Mouse (Mus musculus) heart, postnatal 10 days (tissue): ENCODE measurements around the gene Smco3. TPM values are rescaled to one million over a fixed set of nuclear protein-coding genes. Genes with fewer than 3 reads are reported as not detected.
"Not testable (repeated sequence)": the region's sequence is repeated elsewhere in the genome, so short reads cannot be mapped to it uniquely, and the experiment has no call there.

ENCODE experiments used
- DNase-seq, 2 experiments: peaks; one replicate each; pipeline ENCODE4 v3.0.0; 2021
- intact Hi-C: fragments of 180-260 bp; cut with DNase I; formaldehyde crosslinking; loops from one replicate; pipeline ENCODE4 v1.15.1; 2025
- total RNA-seq, 2 experiments: library from RNA; stranded (reverse); gene quantifications; 2 replicates each; pipeline ENCODE4 v1.2.3; 2021

Gene Smco3
- total RNA-seq, 2 experiments from 2014 or later: 0.17 TPM

DNA sequence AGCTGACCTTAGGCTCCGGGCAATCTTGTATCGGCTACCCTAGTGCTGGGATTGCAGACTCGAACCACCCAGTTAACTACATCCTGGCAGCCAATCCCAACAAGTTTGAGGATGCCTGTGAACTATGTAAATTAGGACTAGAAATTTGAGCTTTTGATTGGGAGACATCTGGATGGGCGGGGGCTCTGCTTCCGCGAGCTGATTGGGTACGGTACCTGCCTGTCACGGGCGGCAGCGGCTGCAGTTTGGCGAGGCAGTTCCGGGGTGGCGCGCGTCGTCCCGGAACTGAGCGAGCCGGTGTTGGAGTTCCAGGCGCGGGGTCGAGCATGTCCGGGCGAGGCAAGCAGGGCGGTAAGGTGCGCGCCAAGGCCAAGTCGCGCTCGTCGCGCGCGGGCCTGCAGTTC is 27.2 kb downstream of the Smco3 start, which contains the start of gene H2afj:
Gene H2afj, plus strand, starts transcription at position 231 of the 404 bp plus-strand sequence.
- intact Hi-C loops: no loop called here
- DNase-seq: peak; percentile 99

DNA sequence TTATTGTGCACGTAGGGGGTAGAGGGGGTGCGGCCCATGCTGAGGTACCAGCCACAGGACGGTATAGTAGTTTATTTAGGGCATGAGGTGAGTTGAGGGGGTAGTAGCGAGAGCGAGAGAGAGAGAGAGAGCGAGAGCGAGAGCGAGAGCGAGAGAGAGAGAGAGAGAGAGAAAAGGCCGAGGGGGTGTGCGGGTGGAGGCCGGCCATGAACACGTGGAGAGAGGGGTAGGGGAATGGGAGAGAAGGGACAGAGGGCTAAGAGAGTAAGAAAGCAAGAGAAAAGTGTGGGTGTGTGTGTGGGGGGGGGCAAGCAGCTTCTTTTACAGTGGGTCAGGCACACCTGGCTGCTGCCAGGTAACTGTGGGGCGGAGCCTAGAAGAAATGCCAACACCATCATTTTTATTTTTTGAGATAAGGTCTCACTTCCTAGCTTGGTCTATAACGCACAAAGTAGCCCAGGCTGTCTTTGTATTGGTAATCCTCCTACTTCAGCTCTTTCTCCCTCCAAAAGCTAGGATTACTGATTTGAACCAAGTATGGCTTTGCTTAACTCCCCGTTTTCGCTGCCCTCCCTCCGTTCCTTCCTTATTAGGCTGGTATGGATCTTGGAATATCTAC is 27.7 kb downstream of the Smco3 start:
- intact Hi-C loops: no loop called here
- no peak for DNase-seq

- no peak for DNase-seq
- intact Hi-C loops: no loop called here
Measured at GRCm38 (mm10) chr6:136806819-136807218, 28.4 kb downstream of the Smco3 start.

- DNase-seq: no peak
- intact Hi-C loops: loop anchor here (2.0 kb wide), 1 partner anchor 51 kb away; the partner anchor contains the start of gene Art4
Measured at GRCm38 (mm10) chr6:136805409-136805775, 29.9 kb downstream of the Smco3 start.

- intact Hi-C loops: loop anchor here (1.0 to 2.0 kb wide), 2 partner anchors 22 to 52 kb away; partner anchors contain the start of genes Art4 and BC049715
- no peak for DNase-seq
Measured at GRCm38 (mm10) chr6:136804705-136805408, 30.4 kb downstream of the Smco3 start.

DNA sequence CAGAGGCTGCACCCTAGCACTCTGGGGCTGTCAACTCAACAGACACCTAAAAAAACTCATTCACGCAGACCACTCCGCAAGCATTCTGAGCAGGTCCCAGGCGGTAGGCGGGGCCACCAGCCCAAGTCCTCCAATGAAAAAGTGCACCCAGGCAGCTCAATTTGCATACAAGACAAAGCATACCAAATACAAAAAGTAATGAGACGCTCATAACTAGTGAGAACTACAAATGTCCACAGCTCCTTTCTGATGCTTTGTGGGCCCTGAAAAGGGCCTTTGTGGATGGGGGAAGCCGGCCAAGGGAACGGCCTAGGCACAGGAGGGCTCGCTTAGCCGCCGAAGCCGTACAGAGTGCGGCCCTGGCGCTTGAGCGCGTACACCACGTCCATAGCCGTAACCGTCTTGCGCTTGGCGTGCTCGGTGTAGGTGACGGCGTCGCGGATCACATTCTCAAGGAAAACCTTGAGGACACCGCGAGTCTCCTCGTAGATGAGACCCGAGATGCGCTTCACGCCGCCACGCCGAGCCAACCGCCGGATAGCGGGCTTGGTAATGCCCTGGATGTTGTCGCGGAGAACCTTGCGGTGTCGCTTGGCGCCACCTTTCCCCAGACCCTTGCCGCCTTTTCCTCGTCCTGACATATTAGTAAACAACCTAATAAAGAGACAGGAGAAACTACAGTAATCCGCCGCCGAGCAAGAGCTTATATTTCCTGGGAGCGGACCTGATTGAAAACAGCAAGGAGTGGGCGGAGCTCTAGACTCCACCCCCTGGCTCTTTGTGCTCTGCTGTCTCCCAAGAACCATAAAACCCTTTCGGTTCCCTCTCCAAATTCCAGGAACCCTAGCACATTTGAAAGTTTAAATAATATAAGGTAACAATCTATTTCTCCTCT is 31.3 kb downstream of the Smco3 start, which contains the start of gene Hist4h4:
Gene Hist4h4, minus strand, starts transcription at position 677 of the 895 bp plus-strand sequence.
- intact Hi-C loops: loop anchor here (1.0 to 2.0 kb wide), 2 partner anchors 23 to 53 kb away; partner anchors contain the start of genes Art4 and BC049715
- DNase-seq: peak; percentile 98 to 99

DNA sequence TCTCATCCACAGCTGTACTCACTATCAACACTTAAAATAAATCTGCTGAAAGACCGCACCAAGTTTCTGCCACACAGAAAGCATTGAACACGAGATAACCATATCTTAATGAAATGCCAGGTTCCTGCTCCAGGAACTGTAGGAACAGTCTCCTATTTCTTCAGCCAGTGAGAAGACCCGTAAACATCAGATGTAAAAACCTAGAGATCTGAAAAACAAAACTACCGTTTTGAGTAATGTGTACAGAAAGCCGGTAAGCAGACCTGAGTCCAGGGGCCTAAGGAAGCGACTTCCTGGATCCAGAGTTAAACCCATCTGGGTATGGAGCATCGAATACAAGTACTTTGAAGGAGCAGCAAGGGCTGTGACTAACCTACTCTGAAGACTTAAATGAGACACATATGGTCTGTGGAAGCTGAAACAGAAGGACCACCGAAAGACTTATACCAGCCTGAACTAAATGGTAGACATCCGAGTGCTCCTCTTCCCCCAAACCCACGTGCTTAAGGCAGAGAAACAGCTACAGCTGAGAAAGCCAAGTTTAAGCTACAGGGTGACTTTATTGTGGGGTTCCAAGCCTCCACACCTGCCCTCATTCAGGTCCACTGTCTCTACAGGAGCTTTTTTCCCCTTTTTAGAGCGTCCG is 32.0 kb downstream of the Smco3 start:
- intact Hi-C loops: no loop called here
- DNase-seq: no peak

DNA sequence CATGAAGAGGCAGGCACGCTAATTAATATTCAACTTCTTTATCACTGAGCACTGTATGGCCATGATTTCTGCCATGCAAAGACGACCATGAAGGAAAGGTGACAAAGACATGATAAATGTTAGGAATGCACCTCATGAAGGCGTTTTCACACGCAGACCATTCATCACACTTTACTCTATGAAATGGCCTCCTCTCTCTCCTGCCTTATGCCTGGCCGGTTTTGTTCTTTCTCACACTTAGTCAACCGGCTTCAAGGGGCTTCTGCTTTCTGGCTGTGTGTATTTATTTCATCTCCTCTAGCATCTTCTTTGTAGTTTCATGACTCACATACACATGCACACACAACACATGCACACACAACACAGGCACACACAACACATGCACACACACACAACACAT is 34.0 kb downstream of the Smco3 start:
- no peak for DNase-seq

GRCm38 (mm10) chr6:136800710-136801109 is 34.5 kb downstream of the Smco3 start:
- intact Hi-C loops: no loop called here
- no peak for DNase-seq

More for the DNA sequence above, 34.0 kb downstream of the Smco3 start:
- intact Hi-C loops: no loop called here

DNA sequence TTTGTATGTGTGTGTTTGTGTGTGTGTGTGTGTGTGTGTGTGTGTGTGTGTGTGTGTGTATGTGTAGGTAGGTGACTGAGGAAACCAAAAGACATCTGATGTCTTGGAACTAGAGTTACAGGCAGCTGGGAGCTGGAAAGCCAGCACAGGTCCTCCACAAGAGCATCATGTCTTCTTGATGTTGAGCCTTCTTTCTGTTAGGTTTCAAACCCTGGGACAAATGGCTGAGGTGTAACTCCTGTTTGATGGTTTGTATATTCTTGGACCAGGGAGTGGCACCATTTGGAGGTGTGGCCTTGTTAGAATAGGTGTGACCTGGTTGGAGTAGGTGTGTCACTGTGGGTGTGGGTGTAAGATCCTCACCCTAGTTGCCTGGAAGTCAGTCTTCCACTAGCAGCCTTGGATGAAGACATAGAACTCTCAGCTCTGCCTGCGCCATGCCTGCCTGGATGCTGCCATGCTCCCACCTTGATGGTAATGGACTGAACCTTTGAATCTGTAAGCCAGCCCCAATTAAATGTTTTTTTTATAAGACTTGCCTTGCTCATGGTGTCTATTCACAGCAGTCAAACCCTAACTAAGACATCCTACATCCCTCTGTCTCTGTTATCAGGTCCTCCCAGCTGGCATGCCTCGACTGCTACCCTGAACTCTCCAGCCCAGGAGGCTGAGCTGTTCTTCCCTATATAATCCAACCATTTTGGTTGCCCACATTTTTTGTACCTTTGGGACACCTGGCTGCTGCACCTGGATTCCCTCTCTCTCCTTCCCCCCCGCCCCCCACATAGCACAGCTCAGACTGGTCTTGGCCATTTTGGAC is 37.2 kb downstream of the Smco3 start:
- intact Hi-C loops, DNase-seq: not testable (repeated sequence)

DNA sequence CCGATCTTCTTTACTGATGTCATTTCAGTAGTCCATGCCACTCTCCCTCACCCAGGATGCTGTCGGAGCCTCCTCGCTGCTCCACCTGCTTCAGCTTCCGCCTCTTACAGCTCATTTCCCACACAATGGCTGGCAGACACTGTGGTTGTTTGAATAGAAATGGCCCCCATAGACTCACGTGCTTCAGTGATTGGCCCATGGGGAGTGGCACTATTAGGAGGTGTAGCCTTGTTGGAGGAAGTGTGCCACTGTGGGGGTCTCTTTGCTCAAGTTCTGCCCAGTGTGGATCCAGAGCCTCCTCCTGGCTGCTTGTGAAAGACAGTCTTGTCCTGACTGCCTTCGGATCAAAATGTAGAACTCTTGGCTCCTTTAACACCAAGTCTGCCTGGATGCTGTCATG is 39.4 kb downstream of the Smco3 start:
- no peak for DNase-seq
- intact Hi-C loops: no loop called here

DNA sequence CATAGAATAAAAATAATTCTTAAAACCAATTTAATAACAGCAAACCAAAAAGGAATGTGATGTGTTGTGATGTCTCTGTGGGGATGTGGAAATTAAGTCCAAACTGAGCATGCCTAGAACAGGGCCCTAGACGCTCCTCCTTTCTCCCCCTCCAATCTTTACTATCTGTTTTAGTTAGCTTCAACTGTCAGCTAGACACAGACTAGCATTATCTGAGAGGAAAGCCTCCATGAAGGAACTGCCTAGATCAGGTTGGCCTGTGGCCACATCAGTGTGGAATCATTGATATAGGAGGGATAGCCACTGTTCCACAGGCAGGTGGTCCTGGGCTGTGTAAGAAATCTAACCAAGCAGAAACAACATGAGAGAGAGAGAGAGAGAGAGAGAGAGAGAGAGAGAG is 40.1 kb downstream of the Smco3 start:
- intact Hi-C loops: no loop called here
- no peak for DNase-seq

DNA sequence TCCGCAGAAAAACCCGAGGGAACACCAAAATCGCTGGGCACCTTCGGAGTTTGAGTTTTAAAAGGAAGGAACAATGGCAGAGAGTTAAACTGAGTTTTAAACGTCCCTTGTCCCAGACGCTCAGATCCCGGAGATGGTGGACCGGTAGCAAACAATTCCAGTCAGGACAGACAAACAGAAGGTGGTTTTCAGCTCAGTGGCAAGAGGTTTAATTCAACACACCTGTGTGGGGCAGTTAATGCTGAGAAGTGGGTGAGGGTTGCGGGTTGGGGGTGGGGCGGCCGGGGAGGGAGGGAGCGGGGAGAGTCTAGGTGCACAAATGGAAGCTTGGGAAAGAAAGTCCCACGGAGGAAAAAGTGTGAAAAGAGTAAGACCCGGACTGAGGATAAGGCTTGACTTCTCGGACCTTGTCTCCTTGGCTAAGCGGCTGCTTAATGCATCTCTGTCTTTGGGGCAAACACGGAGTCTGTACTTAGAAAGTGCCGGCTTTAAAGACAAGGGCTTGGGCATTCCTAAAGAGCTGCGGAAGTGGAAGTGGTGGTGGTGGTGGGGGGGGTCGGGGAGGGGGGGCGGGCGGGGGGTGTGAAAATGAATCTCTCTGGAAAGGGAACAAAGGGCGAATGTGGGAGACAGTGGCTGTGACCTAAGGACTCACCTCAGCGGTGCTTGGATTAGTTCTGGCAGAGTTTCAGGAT is 41.3 kb downstream of the Smco3 start:
- no peak for DNase-seq
- intact Hi-C loops: no loop called here

- no peak for DNase-seq
- intact Hi-C loops: no loop called here
Measured at GRCm38 (mm10) chr6:136792884-136793758, 42.1 kb downstream of the Smco3 start.

GRCm38 (mm10) chr6:136789391-136789971 is 45.8 kb downstream of the Smco3 start:
- intact Hi-C loops: no loop called here
- DNase-seq: peak; percentile 88

- intact Hi-C loops: no loop called here
- DNase-seq: no peak
Measured at GRCm38 (mm10) chr6:136782761-136783160, 52.5 kb downstream of the Smco3 start.

GRCm38 (mm10) chr6:136782146-136782545 is 53.1 kb downstream of the Smco3 start:
- intact Hi-C loops: no loop called here
- no peak for DNase-seq
